Mouse (Mus musculus) right cerebral cortex, adult 18-20 months (tissue): Measurements from ENCODE around the gene Nudt3.
A peak's percentile ranks its signal among the peaks of the same experiment; 100 is the strongest.
"Not testable (repeated sequence)": the region's sequence is repeated elsewhere in the genome, so short reads cannot be mapped to it uniquely, and the experiment has no call there.

Source experiments
- DNase-seq: peaks from one replicate; pipeline ENCODE4 v3.0.0; 2022; ENCODE audit warnings: mixed read lengths

The Nudt3 gene

DNA sequence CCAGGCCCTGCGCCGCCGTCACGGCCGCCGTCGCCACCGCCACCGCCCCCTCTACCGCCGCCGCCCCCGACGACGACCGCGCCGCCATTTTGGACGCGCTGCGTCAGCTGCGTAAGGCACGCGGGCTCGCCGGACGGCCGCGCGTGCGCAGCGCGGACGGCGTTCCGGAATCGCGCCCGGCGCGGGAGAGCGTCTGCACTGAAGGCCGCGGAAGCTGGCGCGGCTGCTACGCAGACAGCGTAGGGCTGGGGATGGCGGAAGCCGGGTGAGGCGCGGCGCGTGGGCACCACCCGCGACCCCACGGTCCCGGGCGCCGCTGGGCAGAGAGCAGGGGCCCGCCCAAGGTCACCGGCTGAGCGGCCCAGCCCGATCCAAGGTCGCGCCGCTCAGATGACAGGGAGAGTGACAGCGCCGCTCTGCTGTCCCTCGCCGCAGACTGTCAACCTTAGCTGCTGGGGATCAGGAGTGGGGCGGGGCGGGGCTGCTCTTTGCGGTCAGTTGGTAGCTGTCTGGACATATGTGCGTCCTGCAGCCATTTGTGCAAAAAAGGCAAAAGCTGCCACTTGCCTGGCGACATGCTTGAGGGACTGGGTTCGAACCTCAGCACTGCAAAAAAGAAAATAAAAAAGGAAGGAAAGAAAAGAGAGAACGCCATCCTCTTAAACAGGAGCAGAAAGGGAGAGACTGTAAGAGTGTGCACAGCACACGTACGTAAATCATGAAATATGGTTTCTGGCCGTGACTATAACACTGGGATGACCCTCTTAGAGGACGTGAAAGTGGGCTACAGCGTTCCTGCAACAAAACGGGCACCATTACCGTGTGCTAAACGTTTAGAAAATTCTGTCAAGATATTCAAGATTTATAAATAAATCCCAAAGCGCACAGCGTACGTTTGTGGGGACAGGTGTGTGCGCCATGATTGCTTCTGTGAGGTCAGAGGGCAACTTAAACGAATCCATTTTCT, at the start of gene Nudt3:
TSS of gene Nudt3 (minus strand) at position 136 of the 967 bp plus-strand sequence.
- DNase-seq, result peak; percentile 90

DNA sequence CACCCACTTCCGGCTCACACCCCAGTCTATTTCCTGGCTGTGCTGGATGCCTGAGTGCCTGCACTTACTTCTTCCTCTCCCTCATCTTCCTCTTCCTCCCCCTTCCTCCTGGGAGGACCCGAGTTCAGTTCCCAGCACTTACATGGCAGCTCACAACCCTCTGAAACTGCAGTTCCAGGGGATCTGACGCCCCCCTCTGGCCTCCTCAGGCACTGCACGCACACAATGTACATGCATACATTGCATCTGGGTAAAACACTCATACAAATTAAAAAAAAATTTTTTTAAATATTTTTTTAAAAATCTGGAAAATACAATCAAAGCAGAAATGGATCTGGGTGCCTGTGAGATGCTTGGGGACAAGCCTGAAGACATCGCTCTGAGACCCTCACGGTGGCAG, 48.4 kb upstream of the Nudt3 start:
- no peak for DNase-seq

DNA sequence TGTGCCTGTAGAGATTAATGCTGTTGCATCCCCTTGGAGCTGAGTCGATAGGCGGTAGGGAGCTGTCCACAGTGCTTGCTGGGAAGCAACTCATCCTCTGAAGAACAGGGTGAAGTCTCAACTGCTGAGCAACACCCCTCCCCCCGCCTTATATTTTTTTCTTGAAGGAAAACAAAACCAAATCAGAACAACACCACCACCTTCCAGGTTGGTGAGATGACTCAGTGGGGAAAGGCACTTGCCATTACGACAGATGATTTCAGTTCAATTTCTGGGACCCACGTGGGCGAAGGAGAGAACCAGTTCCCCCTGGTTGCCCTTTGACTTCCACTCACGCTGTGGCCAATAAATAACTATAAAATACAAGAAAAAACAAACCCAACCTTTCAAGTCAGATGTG, 35.5 kb upstream of the Nudt3 start:
- DNase-seq, result no peak

DNA sequence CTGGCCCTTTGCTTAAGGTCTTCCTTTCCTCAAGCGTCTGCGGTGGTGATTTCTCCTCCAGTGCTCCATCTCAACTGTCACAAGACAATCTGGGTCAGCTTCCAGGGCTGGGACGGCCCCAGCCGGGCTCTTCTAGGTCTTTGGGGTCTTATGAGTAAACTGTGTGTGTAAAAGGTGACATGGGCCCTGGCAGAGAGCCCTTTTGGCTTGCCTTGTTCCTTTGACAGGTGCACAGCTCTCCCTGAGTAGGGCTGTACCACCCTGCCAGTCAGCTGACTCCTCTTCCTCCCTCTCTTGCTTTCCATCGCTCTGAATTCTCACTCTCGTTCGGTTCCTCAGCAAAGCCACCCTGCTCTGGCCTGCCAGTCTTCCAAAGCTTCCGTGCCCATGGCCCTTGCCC, 33.8 kb upstream of the Nudt3 start:
- peak; percentile 27 for DNase-seq

DNA sequence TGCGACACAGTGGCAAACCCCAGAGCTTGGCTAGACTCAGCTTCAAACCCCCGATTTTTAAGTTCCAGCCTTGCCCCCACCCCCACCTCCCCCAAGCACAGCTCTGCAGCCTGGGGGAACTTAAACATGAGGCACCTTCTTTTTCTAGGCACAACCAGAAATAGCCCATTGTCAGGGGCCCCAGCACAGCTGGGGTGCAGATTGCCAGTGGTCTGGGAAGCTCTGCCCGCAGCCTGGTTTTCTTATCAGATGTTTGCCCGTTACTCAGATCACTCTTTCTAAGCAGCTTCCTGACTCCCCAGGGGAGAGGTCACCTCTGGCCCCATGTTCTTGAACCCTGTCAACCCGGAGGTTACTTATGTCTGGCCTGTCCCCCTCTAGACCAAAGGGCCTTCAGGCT, 33.1 kb upstream of the Nudt3 start:
- no peak for DNase-seq

DNA sequence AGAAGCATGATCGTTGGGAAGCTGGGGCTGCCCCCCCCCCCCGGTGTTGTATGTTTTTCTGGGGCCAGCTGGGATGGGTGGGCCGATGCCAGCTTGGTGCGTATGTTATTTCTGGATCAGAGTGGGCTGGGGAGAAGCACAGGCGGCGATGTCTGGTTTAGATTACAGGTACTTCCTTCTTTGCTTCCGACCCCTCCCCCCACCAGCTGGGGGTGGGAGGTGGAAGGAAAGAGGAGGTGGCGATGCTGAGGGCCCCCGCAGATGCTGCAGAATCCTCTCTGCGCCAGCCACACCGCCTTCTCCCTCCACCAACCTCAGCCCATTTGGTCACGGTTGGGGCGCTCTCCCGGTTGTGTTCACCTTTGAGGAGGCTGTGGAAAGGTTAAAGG, 32.7 kb upstream of the Nudt3 start:
- peak; percentile 86 for DNase-seq

DNA sequence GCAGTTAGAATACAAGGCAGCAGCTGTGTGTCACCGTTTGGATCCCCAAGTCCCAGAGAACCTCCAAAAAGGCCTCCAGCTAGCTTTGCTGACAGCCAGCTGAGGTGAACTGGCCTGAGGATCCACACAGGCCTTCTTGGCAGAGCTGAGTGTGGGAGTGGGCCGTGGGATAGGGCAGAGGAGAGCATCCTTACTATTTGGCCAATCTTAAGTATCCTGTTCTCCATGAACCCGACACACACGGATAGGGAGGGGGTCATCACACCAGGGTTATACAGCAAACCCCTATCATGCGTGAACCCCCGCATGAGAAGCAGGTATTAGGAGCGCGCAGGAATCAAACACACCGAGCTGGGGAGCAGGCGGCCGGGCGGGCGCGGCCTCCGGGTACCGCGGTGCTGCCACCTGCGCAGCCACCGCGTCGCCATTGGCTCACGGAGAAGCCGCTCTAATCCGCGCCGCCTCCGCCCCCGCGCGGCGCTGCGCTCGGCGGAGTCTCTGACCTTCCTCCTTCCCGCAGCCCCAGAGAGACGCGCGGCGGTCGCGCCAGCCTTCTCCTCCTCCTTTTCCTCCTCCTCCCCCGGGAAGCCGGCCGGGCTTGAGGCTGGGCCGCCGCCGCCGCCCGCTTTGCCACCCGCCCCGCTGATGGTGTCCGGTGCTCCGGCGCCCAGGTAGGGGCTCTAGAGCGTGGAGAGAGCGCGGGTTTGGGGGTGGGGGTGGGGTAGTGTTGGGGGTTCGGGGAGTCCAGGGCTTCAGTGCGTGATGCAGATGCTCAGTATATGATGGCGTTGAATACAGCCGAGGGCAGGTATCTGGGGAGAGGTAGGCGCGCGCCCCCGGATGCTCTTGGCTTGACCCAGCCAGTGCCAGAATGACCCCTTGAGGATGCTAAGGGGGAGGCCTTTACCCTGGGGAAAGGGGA, 32.1 kb upstream of the Nudt3 start, which contains the start of gene Pacsin1:
TSS of gene Pacsin1 (plus strand) at position 421 of the 922 bp plus-strand sequence.
- peak; percentile 90 for DNase-seq

DNA sequence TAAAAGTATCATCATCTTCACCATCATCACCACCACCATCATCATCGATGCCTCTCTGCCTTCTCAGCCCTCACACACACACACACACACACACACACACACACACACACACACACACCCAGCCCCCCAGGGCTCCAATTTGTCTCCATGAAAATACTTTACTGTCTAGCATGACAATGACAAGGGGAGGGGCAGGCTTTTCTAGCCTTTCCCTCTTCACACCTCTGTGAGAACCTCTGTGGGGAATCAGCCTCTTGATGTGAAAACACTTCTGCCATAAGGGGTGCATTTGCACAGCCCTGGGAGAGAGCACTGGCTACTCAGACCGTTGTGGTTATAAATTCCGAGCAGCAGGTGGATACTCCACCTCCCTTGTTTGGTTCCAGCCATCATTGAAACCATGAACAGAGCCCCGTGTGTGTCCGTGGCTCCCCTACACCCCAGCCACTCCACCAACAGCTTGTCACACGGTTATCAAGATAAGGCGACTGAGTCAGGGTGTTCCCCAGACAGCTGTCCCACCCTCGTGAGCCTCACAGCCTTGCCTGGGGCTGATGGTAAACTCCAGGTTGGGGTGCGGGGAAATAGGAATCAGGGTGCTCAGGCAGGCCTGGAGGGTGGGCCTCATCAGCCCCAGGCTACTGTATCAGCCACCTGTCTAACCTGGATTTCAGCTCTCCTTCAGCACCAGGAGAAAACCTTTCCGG, 30.1 kb upstream of the Nudt3 start:
- no peak for DNase-seq

DNA sequence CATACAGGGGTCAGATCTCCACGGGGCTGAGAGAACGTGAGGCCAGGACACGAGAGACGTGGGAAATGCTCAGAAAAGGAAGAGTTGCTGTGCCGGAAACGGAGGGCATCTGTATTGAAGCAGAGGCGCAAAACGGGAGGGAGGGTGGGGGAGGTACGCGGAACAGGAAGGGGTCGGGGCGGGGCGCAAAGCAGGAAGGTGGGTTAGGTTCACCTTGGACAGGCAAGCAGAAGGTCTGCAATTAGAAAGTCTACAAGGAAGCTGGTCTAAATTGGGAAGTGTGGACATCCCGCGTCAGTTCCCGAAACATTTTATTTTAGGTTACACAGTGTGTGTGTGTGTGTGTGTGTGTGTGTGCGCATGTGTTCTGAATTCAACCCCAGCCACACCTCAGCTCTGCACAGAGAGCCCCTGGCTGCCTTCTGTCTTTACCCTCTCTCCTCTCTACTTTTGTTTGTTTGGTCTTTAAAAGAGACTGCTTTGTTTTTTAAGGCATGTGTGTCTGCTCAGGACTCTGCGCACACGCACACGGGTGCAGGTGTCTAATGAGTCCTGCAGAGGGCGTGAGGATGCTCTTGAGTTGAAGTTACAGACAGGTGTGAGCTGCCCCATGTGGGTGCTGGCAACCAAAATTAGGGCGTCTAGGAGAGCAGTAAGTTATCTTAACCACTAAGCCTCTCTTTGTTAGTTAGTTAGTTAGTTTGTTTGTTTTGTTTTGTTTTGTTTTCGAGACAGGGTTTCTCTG, 28.9 kb upstream of the Nudt3 start:
- no peak for DNase-seq

DNA sequence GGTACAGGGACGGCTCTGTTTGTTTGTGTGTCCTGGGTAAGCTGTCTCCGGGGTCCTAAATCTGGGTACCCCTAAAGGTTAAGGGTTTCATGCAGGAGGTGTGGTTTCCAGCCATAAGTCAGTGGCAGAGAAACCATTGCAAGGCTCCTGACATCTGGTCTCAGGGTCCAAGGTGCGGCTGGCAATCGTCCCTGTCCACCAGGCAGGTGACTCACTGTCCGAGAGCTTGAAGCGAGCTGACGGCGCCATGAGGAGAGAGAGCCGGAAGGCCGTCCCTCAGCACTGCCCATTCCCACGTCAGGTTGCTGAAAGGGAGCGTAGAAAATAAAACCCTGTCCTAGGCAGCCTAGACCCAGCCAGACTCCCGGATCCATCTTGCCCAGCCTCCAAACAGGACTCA, 27.3 kb upstream of the Nudt3 start:
- DNase-seq, result no peak

DNA sequence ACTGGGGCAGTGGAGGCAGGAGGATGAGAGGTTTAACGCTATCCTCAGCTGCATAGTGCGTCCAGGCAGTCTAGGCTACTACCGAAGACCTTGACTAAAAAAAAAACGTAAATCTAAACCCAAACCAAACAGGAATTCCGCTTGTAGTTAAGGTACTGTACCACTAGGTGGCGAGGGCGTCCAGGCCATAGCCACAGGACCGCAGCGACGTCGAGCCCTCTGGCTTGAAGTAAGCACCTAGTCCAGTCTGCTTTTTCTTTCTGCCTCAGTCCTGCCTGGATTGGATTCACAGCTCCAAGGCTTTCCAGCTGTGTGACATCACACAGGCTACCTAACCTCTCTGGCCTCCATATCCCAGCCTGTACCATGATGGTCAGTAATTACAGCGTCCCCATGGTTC, 26.9 kb upstream of the Nudt3 start:
- peak; percentile 62 for DNase-seq

DNA sequence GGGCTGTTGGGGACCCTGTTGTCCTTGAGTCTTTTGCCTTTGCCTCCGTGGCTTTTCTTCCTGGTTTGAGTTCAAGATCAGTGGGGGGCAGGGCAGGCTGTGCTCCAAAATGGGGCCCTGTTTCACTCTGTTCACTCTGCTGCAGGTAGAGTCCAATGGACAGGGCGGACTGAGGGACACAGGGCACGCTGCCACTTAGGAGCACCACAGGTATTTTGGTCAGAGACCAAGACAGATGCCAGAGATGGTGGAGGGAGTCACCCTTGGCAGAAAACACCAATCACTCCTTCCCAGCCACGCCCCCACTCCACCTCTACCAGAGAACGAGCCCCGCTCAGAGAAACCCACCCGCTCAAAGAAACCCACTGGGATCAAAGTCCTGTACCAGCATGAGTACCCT, 22.5 kb upstream of the Nudt3 start:
- no peak for DNase-seq

DNA sequence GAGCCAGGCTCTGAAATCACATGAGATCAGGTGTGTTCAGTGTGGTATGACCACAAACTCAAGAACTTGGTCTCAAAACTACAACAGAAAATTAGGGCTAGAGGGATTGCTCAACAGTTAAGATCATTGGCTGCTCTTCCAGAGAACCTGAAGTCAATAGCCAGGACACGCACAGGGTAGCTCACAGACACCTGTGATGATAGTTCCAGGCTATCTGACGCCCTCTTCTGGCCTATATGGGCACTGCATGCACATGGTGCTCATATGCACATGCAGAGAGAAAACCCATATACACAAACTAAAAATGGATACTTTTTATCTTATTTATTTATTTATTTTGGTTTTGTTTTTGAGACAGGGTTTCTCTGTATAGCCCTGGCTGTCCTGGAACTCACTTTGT, 21.3 kb upstream of the Nudt3 start:
- no peak for DNase-seq

DNA sequence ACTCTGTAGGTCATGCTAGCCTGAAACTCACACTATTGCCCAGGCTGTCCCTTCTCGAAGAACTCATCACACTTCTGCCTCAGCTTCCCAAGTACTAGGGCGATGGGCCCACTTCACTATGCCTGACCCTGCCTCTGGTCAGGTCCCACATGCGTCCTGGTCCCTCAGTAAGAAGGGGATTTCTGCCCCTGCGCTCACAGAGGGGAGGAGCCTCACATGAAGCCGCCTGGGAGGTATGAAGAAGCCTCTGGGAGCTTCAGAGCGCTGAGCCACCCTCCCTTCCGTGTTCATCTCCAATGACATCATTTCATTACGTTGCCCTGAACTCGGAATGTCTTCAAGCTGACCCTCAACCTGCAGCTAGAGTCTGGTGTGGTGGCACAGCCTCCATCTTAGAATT, 20.5 kb upstream of the Nudt3 start:
- no peak for DNase-seq

DNA sequence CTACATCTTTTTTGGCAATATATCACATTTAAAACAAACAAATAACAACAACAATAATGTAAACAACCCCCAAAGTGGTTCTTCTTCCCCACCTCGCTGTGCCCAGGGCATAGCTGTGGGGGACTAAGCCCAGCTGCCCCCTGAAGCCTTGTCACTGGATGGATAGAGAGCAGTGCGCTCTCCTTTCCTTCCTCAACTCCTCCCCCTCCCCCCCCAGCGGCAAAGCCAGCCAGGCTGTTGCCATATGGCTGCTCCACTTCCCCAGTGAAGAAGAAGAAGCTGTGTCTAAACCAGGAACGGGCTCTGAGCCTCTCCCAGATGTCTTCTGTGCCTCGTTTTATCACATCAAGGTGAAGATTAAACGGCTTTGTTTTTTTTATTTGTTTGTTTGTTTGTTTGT, 19.8 kb upstream of the Nudt3 start:
- DNase-seq, result peak; percentile 44

DNA sequence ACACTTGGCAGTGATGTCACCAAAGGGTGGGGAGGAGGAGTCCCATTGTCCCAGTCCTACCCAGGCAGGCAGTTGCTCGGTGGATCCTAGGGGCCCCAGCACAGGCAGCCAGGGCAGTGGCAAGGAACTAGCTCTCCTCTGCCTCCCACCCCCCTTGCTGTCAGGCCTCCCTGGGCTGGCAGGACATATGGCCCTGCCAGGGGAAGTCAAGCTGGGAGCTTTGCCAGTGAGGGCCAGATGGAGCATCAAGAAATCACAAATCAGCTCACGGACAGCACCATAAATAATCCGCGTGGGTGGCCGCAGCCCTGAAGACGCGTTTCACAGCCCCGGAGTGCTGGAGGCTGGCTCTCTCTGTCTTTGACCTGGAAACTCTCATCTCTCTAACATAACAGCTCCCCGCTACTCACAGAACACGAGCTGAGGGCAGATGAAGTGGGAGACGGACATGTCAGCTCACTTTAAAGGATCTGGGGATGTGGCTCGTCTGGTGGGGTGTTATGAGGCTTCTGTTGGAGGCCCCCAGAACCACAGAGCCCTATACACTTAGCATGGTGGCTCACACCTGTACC, 19.3 kb upstream of the Nudt3 start:
- DNase-seq, result peak; percentile 91

DNA sequence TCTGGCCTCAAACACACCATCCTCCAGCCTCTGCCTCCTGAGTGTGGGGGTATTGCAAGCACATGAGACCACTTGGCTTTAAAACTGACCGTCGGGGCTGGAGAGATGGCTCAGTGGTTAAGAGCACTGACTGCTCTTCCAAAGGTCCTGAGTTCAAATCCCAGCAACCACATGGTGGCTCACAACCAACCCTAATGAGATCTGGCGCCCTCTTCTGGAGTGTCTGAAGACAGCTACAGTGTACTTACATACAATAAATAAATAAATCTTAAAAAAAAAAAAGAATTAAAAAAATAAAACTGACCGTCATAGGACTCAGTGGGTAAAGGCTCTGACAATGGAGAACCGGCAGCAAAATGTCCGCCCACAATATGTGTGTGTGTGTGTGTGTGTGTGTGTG, 16.6 kb upstream of the Nudt3 start:
- DNase-seq, result not testable (repeated sequence)

DNA sequence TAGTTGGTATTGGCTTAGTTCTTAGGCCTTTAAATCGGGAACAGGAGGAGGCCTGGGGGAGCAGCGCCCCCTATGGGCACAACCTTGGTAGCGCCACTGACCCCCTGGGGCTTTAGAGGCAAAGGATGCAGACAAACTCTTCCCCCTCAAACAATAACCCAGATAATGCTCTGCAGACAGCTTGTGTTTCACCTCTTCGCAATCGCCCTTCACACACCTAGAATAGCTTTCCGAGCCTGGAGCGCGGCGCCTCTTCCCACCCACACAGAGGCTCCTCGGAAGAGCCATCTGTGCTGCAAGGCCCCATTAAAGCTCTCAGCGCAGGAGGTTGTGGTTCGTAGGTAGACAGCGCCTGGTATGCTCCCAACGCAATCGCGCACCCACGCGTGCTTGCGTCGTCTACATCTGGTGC, 15.6 kb upstream of the Nudt3 start:
- DNase-seq, result peak; percentile 91

DNA sequence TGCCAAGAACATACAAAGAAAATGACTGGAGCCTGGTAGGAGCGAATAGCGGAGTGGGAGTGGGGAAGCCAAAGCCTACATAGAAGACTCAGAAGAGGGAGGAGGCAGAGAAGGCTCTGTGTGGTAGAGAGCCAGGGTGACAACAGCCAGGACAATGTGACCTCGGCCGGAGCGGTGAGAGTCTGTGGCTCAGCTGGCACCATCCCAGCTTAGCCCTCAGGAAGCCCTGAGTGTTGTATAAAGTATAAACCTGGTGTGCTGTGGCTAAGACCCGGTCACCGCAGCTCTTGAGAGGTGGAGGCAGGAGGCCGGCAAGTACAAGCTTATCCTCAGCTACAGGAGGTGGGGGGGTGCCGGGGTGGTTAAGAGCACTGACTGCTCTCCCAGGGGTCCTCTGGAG, 14.0 kb upstream of the Nudt3 start:
- DNase-seq, result no peak

DNA sequence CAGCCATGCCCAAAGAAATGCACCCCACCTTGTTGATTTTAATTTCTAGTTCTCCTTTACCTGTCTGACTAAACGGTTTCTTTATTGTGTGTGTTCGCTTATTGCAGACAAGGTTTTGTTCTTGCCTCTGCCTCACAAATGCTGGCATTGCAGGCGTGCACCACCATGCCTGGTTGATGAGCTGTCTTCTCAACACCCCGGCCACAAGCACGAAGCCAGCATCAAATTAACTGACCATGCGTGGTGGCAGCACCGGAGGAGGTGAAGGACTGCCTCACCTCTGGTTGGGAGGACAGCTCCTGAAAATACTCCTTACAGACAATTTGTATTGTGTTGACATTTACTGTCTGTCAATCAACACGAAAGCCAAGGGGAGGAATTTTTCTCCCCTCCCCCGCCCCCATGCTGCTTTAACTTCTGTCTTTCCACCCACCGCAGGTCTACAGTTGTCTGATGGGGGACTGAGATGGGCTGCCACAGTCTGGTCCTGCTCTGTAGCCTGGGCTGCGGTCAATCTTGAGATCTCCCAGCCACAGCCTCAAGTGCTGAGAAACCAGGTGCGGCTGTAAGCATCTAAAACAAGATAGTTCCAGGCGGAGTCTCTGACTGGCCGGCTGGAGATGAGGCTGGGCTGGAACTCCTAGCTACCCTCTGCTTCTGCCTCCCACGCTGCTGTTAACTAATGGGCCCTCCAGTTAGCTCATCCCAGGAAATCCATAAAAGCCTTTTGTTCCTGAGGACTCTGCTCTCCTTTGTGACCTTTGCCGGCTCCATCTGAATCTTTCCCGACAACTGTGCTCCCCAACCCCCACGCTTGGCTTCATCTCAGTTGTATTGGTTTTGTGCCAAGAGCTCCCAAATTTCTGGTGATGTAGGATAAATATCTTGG, 13.1 kb upstream of the Nudt3 start, which contains the start of gene Rps10:
TSS of gene Rps10 (minus strand) at position 538 of the 889 bp plus-strand sequence.
- no peak for DNase-seq

DNA sequence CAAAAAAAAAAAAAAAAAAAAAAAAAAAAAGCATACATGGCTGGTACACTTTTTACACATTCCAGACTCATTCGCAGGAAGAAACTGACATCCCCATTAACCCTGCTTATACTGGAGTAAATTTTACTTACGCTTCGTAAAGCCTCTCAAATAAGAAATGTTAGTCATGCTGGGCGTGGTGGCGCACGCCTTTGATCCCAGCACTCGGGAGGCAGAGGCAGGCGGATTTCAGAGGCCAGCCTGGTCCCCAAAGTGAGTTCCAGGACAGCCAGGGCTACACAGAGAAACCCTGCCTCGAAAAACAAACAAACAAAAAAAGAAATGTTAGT, 12.2 kb upstream of the Nudt3 start:
- DNase-seq, result not testable (repeated sequence)
